Mouse (Mus musculus) spleen, adult 2 months (tissue): ENCODE measurements around the gene Proser1. TPM values are rescaled to one million over a fixed set of nuclear protein-coding genes. Genes with fewer than 3 reads are reported as not detected.

Experiments
- DNase-seq, 2 experiments: peaks; one replicate each; pipeline versions ENCODE4 v3.0.0 to v3.0.0-alpha.2; 2012 to 2021; ENCODE audit warnings: low spot score in 2 of 2, low read depth in 1 of 2
- H3K27ac ChIP-seq: fragments of 200-500 bp; 2 replicates; pipeline ENCODE4 v1.5.1; 2012; ENCODE audit warnings: low read length, inconsistent platforms; ENCODE audit not compliant: insufficient read depth
- H3K27me3 ChIP-seq: fragments of 200-500 bp; 2 replicates; pipeline ENCODE4 v1.6.1; 2012; ENCODE audit warnings: mild to moderate bottlenecking, moderate library complexity, low read length, inconsistent platforms; ENCODE audit not compliant: control insufficient read depth, insufficient read depth
- H3K36me3 ChIP-seq: fragments of 200-500 bp; 2 replicates; pipeline ENCODE4 v1.6.1; 2012; ENCODE audit warnings: mild to moderate bottlenecking, low read length, inconsistent platforms; ENCODE audit not compliant: control insufficient read depth, insufficient read depth
- H3K4me1 ChIP-seq: fragments of 200-500 bp; 2 replicates; pipeline ENCODE4 v1.6.1; 2011; ENCODE audit warnings: inconsistent platforms; ENCODE audit not compliant: control insufficient read depth, insufficient read depth, insufficient read length
- H3K4me3 ChIP-seq: fragments of 200-500 bp; 2 replicates; pipeline ENCODE4 v1.5.1; 2011; ENCODE audit warnings: mild to moderate bottlenecking, inconsistent platforms; ENCODE audit not compliant: insufficient read depth, insufficient read length; ENCODE audit errors: extremely low read depth
- CTCF ChIP-seq: fragments of 200-500 bp; IDR thresholded peaks from 2 replicates; pipeline ENCODE4 v1.5.1; 2011; ENCODE audit warnings: mild to moderate bottlenecking, inconsistent platforms; ENCODE audit not compliant: insufficient read depth, insufficient read length, insufficient replicate concordance; ENCODE audit errors: extremely low read depth
- POLR2A ChIP-seq: fragments of 200-500 bp; IDR thresholded peaks from 2 replicates; pipeline ENCODE4 v1.6.1; 2011; ENCODE audit warnings: low read depth, low read length, inconsistent platforms
- WGBS: fragments of 180-500 bp; shearing (Covaris S2); methylation state at CpG from one replicate; pipeline ENCODE4 v1.1.7; 2018; 5-methylcytosine and 5-hydroxymethylcytosine counted together
- polyA plus RNA-seq: library from polyadenylated mRNA; depleted of rRNA; stranded (reverse); fragments of >200 nt; gene quantifications from 2 replicates; pipeline ENCODE4 v1.2.3, GENCODE M21; 2012

Proser1 gene
- polyA plus RNA-seq, 1 experiment, result 38.2 TPM

GRCm38 (mm10) chr3:53464146-53464698 lies 756 bp downstream of the Proser1 start:
- WGBS, result under 1% methylated on average over 20 of the region's 20 CpGs
- Histone ChIP-seq H3K36me3 (peaks cover 2% of the 10 kb centered on the region; the same call in 1 of the 2 replicates), H3K4me1 (peaks cover 12% of the 10 kb centered on the region), H3K27me3 (no peaks in the 10 kb centered on the region), H3K4me3 (peak overlapping the region; percentile 90), H3K27ac (peak overlapping the region; percentile 86; the same call in 1 of the 2 replicates)
- TF ChIP-seq POLR2A (no peak), CTCF (no peak)
- DNase-seq, result no peak

- H3K4me3 ChIP-seq, result peak overlapping the region; percentile 16; the same call in 1 of the 2 replicates
- H3K4me1 ChIP-seq, result peaks cover 12% of the 10 kb centered on the region
- H3K27ac ChIP-seq, result no peak overlapping the region
- TF ChIP-seq CTCF (no peak), POLR2A (no peak)
- WGBS, result 47% methylated on average over 6 of the region's 6 CpGs
- H3K27me3 ChIP-seq, result no peaks in the 10 kb centered on the region
- H3K36me3 ChIP-seq, result peaks cover 4% of the 10 kb centered on the region
- no peak for DNase-seq
These were observed 1.9 kb downstream of the Proser1 start for GRCm38 (mm10) chr3:53465330-53465729.

GRCm38 (mm10) chr3:53466481-53466880 lies 3.0 kb downstream of the Proser1 start:
- Histone ChIP-seq H3K27ac (no peak overlapping the region), H3K4me1 (peaks cover 12% of the 10 kb centered on the region), H3K36me3 (peaks cover 10% of the 10 kb centered on the region), H3K27me3 (no peaks in the 10 kb centered on the region), H3K4me3 (no peak overlapping the region)
- DNase-seq, result no peak
- WGBS, result 36% methylated on average over 9 of the region's 9 CpGs
- TF ChIP-seq CTCF (no peak), POLR2A (no peak)

GRCm38 (mm10) chr3:53467356-53467755 lies 3.9 kb downstream of the Proser1 start:
- no peak overlapping the region for H3K27ac ChIP-seq
- TF ChIP-seq POLR2A (no peak), CTCF (no peak)
- no peak for DNase-seq
- H3K4me1 ChIP-seq, result peaks cover 12% of the 10 kb centered on the region
- peaks cover 16% of the 10 kb centered on the region for H3K36me3 ChIP-seq
- no peaks in the 10 kb centered on the region for H3K27me3 ChIP-seq
- H3K4me3 ChIP-seq, result no peak overlapping the region
- 85% methylated on average over 5 of the region's 5 CpGs for WGBS

DNA sequence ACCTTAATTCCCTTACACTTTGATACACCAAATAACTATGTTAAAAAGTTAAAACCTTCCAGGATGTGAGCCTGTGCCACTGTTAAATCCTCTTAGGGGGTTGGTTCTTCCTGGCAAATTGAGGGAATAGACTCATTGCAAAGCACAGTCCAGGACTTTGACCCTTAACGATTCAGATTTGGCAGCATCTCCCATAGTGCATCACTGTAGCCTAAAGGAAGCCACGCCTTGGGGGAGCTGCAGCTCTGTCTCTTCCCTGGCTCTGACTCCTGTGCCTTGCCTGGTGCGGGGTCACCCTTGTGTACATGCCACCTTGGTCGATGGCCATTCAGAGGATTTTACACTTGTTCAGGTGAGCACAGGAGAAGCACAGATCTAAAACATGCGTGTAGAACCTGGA lies 6.2 kb downstream of the Proser1 start:
- Histone ChIP-seq H3K27ac (no peak overlapping the region), H3K4me1 (peaks cover 9% of the 10 kb centered on the region), H3K27me3 (no peaks in the 10 kb centered on the region), H3K36me3 (peaks cover 34% of the 10 kb centered on the region), H3K4me3 (no peak overlapping the region)
- TF ChIP-seq POLR2A, result no peak
- TF ChIP-seq CTCF, result no peak
- DNase-seq, result no peak
- 90% methylated on average over 5 of the region's 5 CpGs for WGBS

DNA sequence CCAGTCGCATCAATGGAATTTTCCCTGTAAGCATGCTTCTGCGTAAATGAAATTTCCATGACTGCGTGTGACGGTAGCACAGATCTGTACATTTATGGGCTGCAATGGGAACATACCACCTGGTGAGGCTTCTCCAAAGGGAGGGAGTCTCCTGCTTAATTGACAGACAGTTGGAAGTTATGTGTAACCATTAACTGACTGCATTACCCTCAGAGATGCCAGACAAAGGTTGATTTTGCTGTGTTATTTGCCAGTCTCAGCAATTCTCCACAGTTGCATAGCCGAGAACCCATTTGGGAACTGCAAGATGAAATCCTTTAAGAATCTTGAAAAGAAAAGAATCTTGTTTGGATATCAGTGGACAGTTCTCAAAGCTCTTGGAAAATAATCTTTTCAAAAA lies 8.6 kb downstream of the Proser1 start:
- H3K4me1 ChIP-seq, result no peaks in the 10 kb centered on the region
- TF ChIP-seq CTCF (no peak), POLR2A (no peak)
- no peak for DNase-seq
- H3K27ac ChIP-seq, result no peak overlapping the region
- H3K27me3 ChIP-seq, result no peaks in the 10 kb centered on the region
- H3K36me3 ChIP-seq, result peaks cover 39% of the 10 kb centered on the region
- 96% methylated on average over 5 of the region's 5 CpGs for WGBS
- no peak overlapping the region for H3K4me3 ChIP-seq

- Histone ChIP-seq H3K4me3 (no peak overlapping the region), H3K27me3 (no peaks in the 10 kb centered on the region), H3K27ac (no peak overlapping the region), H3K4me1 (no peaks in the 10 kb centered on the region), H3K36me3 (peaks cover 55% of the 10 kb centered on the region)
- DNase-seq, result no peak
- WGBS, result 84% methylated on average over 4 of the region's 4 CpGs
- no peak for TF ChIP-seq CTCF
- TF ChIP-seq POLR2A, result no peak
These were observed 10.7 kb downstream of the Proser1 start for GRCm38 (mm10) chr3:53474179-53474578.
